Mouse (Mus musculus): Measurements from ENCODE around the gene Klhl3.

The Klhl3 gene

GRCm38 (mm10) chr13:57959806-57960205 lies 153.6 kb downstream of the Klhl3 start:
- DNase-seq (ENCODE audit: low spot score) = no peak
